Mouse (Mus musculus): ENCODE results near the gene Nup50. TPM values are rescaled to one million over a fixed set of nuclear protein-coding genes. Genes with fewer than 3 reads are reported as not detected.
A peak's percentile ranks its signal among the peaks of the same experiment; 100 is the strongest.

Nup50 gene
- polyA plus RNA-seq, 1 experiment from 2014 or later: 22.5 TPM

Small RNA genes lying within 50 kb of the gene (microRNA-seq; reads per million reads assigned to microRNA genes)
- 54.8 reads per million, percentile 42 among the genes with 10 or more reads in this experiment for gene Mir1249

Other genes starting within 250 kb of the Nup50 start
- gene Arhgap8, start 203.4 kb upstream of the Nup50 start, polyA plus RNA-seq (2015; fragmentation: Nextera tagmentation; extraction: Ambion mirVana): 0.61 and 0.96 TPM in 2 replicates
- gene Phf21b, start 67.4 kb upstream of the Nup50 start, polyA plus RNA-seq (2015; fragmentation: Nextera tagmentation; extraction: Ambion mirVana): 2.5 and 3.5 TPM in 2 replicates
- gene Gm29666, start 3.4 kb upstream of the Nup50 start, polyA plus RNA-seq (2015; fragmentation: Nextera tagmentation; extraction: Ambion mirVana): 0.98 and 1.00 TPM in 2 replicates
- 24.1 and 24.4 TPM in 2 replicates for gene 5031439G07Rik, start 65.1 kb downstream of the Nup50 start, polyA plus RNA-seq (2015; fragmentation: Nextera tagmentation; extraction: Ambion mirVana)
- gene Upk3a, start 93.7 kb downstream of the Nup50 start, polyA plus RNA-seq (2015; fragmentation: Nextera tagmentation; extraction: Ambion mirVana): 1.7 and 2.1 TPM in 2 replicates
- gene Fam118a, start 105.5 kb downstream of the Nup50 start, polyA plus RNA-seq (2015; fragmentation: Nextera tagmentation; extraction: Ambion mirVana): 30.3 and 30.8 TPM in 2 replicates
- gene Smc1b, start 208.6 kb downstream of the Nup50 start, polyA plus RNA-seq (2015; fragmentation: Nextera tagmentation; extraction: Ambion mirVana): 0.12 and 0.25 TPM in 2 replicates
- 0.67 and 0.84 TPM in 2 replicates for gene Ribc2, start 208.7 kb downstream of the Nup50 start, polyA plus RNA-seq (2015; fragmentation: Nextera tagmentation; extraction: Ambion mirVana)